Mouse (Mus musculus) liver, embryonic 13.5 days (tissue): ENCODE data around the gene Dpysl4. TPM values are rescaled to one million over a fixed set of nuclear protein-coding genes. Genes with fewer than 3 reads are reported as not detected.

Experiments
- ATAC-seq: fragments of 200-750 bp; cut with Nextera tagmentation; 2 replicates; pipeline ENCODE4 v1.8.0; 2017; ENCODE audit warnings: low read depth, mild to moderate bottlenecking, moderate number of reproducible peaks, moderate library complexity
- DNase-seq: peaks from one replicate; pipeline ENCODE4 v3.0.0; 2022
- H3K27ac ChIP-seq: fragments of 300-500 bp; sonication (generic); 2 replicates; pipeline ENCODE4 v1.5.1; 2015; ENCODE audit warnings: moderate library complexity, mild to moderate bottlenecking, inconsistent platforms
- H3K27me3 ChIP-seq: fragments of 300-500 bp; sonication (generic); 2 replicates; pipeline ENCODE4 v1.6.1; 2015; ENCODE audit warnings: mild to moderate bottlenecking, inconsistent platforms
- H3K36me3 ChIP-seq: fragments of 300-500 bp; sonication (generic); 2 replicates; pipeline ENCODE4 v1.6.1; 2015; ENCODE audit warnings: mild to moderate bottlenecking, inconsistent platforms
- H3K4me1 ChIP-seq: fragments of 300-500 bp; sonication (generic); replicated peaks from 2 replicates; pipeline ENCODE4 v1.6.1; 2015; ENCODE audit warnings: inconsistent platforms
- H3K4me2 ChIP-seq: fragments of 300-500 bp; sonication (generic); 2 replicates; pipeline ENCODE4 v1.6.1; 2015; ENCODE audit warnings: inconsistent platforms, mild to moderate bottlenecking, moderate library complexity
- H3K4me3 ChIP-seq: fragments of 300-500 bp; sonication (generic); replicated peaks from 2 replicates; pipeline ENCODE4 v1.5.1; 2015; ENCODE audit warnings: mild to moderate bottlenecking, inconsistent platforms
- H3K9ac ChIP-seq: fragments of 300-500 bp; sonication (generic); 2 replicates; pipeline ENCODE4 v1.6.1; 2015; ENCODE audit warnings: mild to moderate bottlenecking, inconsistent platforms
- H3K9me3 ChIP-seq: fragments of 300-500 bp; sonication (generic); replicated peaks from 2 replicates; pipeline ENCODE4 v1.6.1; 2016; ENCODE audit warnings: inconsistent platforms
- WGBS: fragments of 180-500 bp; shearing (Covaris S2); methylation state at CpG from one replicate; pipeline ENCODE4 v1.1.7; 2015; ENCODE audit not compliant: insufficient replicate concordance; 5-methylcytosine and 5-hydroxymethylcytosine counted together
- polyA plus RNA-seq: library from polyadenylated mRNA; unstranded; fragments of >200 nt; fragmentation: Nextera tagmentation; extraction: Ambion mirVana; gene quantifications from 2 replicates; pipeline ENCODE4 v1.2.1, GENCODE M21; 2015

Gene Dpysl4
- polyA plus RNA-seq, 1 experiment from 2014 or later = 0.86 TPM

- H3K36me3 ChIP-seq = no peaks in the 10 kb centered on the region
- no peak overlapping the region for H3K4me3 ChIP-seq
- H3K4me2 ChIP-seq = no peak overlapping the region
- no peak overlapping the region for H3K27ac ChIP-seq
- H3K9ac ChIP-seq = no peak overlapping the region
- ATAC-seq = no peak
- no peaks in the 10 kb centered on the region for H3K9me3 ChIP-seq
- DNase-seq = no peak
- H3K4me1 ChIP-seq = no peaks in the 10 kb centered on the region; the same call in 1 of the 2 replicates
- 37% methylated on average over 1 of the region's 1 CpGs for WGBS
- peaks cover 57% of the 10 kb centered on the region for H3K27me3 ChIP-seq
Observed at GRCm38 (mm10) chr7:139084316-139084715, 1.5 kb upstream of the Dpysl4 start.

GRCm38 (mm10) chr7:139086195-139087158 is 676 bp downstream of the Dpysl4 start:
- Histone ChIP-seq H3K4me1 (no peaks in the 10 kb centered on the region; the same call in 1 of the 2 replicates), H3K4me3 (peak overlapping the region; percentile 37), H3K27ac (no peak overlapping the region), H3K27me3 (peaks cover 62% of the 10 kb centered on the region), H3K36me3 (no peaks in the 10 kb centered on the region), H3K9me3 (no peaks in the 10 kb centered on the region), H3K4me2 (peak overlapping the region; percentile 55), H3K9ac (no peak overlapping the region)
- ATAC-seq (no peak), DNase-seq (no peak)
- 6% methylated on average over 61 of the region's 61 CpGs for WGBS

DNA sequence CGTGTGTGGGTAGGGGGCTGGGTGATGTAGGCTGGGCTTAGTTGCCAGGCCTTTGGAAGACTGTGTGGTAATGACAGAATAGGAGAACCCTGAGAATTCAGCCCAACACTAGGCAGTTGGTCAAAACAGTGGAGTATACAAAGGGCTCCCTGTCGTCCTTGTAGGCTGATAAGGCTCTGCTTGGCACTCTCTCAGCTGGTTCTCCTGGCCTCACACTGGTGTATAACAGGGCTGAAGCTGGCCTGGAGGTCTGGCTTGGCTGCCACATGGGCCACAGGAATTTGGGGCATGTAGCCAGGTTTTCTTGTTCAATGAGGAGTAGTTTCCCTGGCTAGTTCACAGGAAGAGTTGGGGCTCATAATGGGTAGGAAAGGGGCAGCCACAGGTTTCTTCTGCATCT is 2.0 kb downstream of the Dpysl4 start:
- peaks cover 61% of the 10 kb centered on the region for H3K27me3 ChIP-seq
- no peaks in the 10 kb centered on the region for H3K9me3 ChIP-seq
- H3K36me3 ChIP-seq = no peaks in the 10 kb centered on the region
- 34% methylated on average over 2 of the region's 2 CpGs for WGBS
- no peak for ATAC-seq
- no peak for DNase-seq
- no peaks in the 10 kb centered on the region; the same call in 1 of the 2 replicates for H3K4me1 ChIP-seq
- H3K9ac ChIP-seq = no peak overlapping the region
- H3K27ac ChIP-seq = no peak overlapping the region
- H3K4me3 ChIP-seq = no peak overlapping the region
- no peak overlapping the region for H3K4me2 ChIP-seq

DNA sequence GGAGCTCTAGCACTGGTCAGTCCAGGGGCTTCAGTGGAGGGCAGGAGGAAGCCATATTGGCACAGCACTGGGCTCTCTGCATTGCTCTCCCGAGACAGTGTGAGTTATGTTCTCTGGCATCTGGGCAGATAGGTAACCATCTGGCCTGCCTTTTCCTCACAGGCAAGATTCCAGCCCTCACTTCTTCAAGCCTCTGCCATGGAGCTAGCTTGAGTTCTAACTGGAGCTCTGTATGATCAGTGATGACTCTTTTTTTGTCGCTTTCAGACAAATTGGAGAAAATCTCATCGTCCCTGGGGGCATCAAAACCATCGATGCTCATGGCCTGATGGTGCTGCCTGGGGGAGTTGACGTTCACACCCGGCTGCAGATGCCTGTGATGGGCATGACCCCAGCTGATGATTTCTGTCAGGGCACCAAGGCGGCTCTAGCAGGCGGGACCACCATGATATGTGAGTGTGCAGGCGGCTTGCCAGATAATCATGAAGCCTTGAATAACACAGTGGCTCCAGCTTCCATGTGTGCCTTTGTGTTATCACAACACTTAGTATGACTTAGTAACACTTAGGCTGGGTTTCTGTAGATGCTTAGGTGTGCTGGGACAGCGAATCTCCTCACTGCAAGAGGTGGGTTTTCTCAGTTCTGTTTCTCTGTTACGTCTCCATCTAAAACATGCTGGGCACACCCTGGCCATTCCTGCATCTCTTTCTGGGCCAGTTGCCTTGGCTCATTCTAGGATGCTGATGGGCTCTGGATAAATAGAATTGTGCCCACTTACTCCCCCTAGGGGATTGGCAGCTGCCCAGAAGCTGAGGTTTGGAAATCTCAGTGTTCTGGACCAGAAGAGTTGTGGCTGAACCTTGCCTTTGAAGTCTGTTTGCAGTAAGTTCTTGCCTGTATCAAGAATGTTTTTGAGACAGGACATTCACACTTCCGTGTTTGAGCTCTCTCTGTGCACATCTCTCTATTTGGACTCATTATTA is 4.4 kb downstream of the Dpysl4 start:
- no peak overlapping the region for H3K9ac ChIP-seq
- H3K4me1 ChIP-seq = no peaks in the 10 kb centered on the region; the same call in 1 of the 2 replicates
- no peak overlapping the region for H3K4me2 ChIP-seq
- DNase-seq (no peak), ATAC-seq (no peak)
- peaks cover 45% of the 10 kb centered on the region for H3K27me3 ChIP-seq
- WGBS = 62% methylated on average over 12 of the region's 12 CpGs
- no peaks in the 10 kb centered on the region for H3K36me3 ChIP-seq
- no peaks in the 10 kb centered on the region for H3K9me3 ChIP-seq
- H3K4me3 ChIP-seq = no peak overlapping the region
- H3K27ac ChIP-seq = no peak overlapping the region

- Histone ChIP-seq H3K27ac (no peak overlapping the region), H3K9me3 (no peaks in the 10 kb centered on the region), H3K36me3 (no peaks in the 10 kb centered on the region), H3K4me1 (no peaks in the 10 kb centered on the region), H3K4me3 (no peak overlapping the region), H3K9ac (no peak overlapping the region), H3K4me2 (no peak overlapping the region), H3K27me3 (peaks cover 30% of the 10 kb centered on the region)
- no peak for ATAC-seq
- 71% methylated on average over 9 of the region's 9 CpGs for WGBS
- DNase-seq = no peak
Observed at GRCm38 (mm10) chr7:139091681-139092080, 5.9 kb downstream of the Dpysl4 start.

GRCm38 (mm10) chr7:139092676-139093075 is 6.9 kb downstream of the Dpysl4 start:
- Histone ChIP-seq H3K4me1 (no peaks in the 10 kb centered on the region), H3K9ac (no peak overlapping the region), H3K36me3 (no peaks in the 10 kb centered on the region), H3K9me3 (no peaks in the 10 kb centered on the region), H3K4me3 (no peak overlapping the region), H3K4me2 (no peak overlapping the region), H3K27ac (no peak overlapping the region), H3K27me3 (peaks cover 20% of the 10 kb centered on the region)
- DNase-seq (no peak), ATAC-seq (no peak)
- 71% methylated on average over 5 of the region's 5 CpGs for WGBS

GRCm38 (mm10) chr7:139093124-139093523 is 7.3 kb downstream of the Dpysl4 start:
- WGBS = 69% methylated on average over 5 of the region's 5 CpGs
- Histone ChIP-seq H3K27me3 (peaks cover 15% of the 10 kb centered on the region), H3K4me1 (no peaks in the 10 kb centered on the region), H3K9ac (no peak overlapping the region), H3K4me2 (no peak overlapping the region), H3K36me3 (no peaks in the 10 kb centered on the region), H3K9me3 (no peaks in the 10 kb centered on the region), H3K4me3 (no peak overlapping the region), H3K27ac (no peak overlapping the region)
- ATAC-seq (no peak), DNase-seq (no peak)

DNA sequence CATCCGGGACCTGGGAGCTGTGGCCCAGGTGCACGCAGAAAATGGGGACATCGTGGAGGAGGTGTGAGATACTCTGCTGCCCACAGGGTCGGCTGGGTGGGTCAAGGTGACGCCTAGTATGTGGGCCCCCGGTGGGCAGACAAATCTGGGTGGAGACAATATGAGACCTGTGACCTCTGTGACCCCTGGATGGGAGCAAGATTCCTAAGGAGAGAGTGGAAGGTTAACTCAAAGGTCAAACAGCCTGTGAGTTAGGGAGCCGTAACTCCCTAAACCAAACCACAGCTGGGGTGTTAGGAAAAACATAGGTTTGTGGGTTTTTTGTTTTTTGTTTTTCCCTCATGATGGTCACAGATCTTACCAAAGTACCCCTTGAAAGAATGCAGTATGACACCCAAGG is 8.0 kb downstream of the Dpysl4 start:
- H3K36me3 ChIP-seq = no peaks in the 10 kb centered on the region
- no peak overlapping the region for H3K27ac ChIP-seq
- peaks cover 9% of the 10 kb centered on the region for H3K27me3 ChIP-seq
- WGBS = 66% methylated on average over 7 of the region's 7 CpGs
- DNase-seq = no peak
- no peak overlapping the region for H3K4me3 ChIP-seq
- no peaks in the 10 kb centered on the region for H3K4me1 ChIP-seq
- no peak for ATAC-seq
- H3K4me2 ChIP-seq = no peak overlapping the region
- H3K9ac ChIP-seq = no peak overlapping the region
- no peaks in the 10 kb centered on the region for H3K9me3 ChIP-seq

DNA sequence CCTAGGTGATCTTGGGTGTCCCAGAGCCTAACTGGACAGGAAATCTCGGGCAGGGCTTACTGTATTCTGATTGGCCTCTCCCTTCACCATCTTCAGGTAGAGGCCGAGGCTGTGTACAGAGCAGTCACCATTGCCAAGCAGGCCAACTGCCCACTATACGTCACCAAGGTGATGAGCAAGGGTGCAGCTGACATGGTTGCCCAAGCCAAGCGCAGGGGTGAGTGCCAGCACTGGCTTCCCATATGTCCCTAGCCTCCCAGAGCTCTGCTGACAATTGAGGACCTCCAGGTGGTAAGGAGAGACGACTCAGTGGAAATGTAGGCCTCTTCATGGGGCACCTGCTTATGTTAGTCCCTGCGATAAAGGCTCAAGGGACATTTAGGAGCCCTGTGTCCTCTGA is 9.0 kb downstream of the Dpysl4 start:
- Histone ChIP-seq H3K4me3 (no peak overlapping the region), H3K9ac (no peak overlapping the region), H3K36me3 (no peaks in the 10 kb centered on the region), H3K4me1 (no peaks in the 10 kb centered on the region), H3K9me3 (no peaks in the 10 kb centered on the region), H3K27ac (no peak overlapping the region), H3K4me2 (no peak overlapping the region), H3K27me3 (0 out of 2 replicates have a peak, but pooled peaks cover 1% of the 10 kb centered on the region)
- ATAC-seq (no peak), DNase-seq (no peak)
- WGBS = 60% methylated on average over 6 of the region's 6 CpGs

DNA sequence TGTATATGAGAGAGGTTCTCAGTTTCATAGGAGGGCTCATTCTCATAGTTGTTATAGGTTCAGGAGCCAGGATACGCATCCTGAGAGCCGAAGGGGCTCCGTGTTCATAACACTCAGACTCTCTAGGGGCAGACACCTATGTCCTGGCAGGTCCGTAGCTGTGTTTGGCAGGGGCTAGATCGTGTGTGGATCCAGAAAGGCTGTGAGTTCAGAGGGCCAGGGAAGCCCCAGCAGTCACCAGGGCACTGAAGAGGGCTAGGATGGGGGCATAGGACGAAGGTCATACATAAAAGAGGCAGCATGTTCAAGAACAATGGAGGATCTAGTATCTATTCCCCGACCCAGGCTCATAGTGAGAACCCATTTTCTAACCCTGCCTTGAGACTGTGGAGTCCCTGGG is 9.5 kb downstream of the Dpysl4 start:
- H3K9ac ChIP-seq = no peak overlapping the region
- H3K27ac ChIP-seq = no peak overlapping the region
- 61% methylated on average over 7 of the region's 7 CpGs for WGBS
- H3K9me3 ChIP-seq = no peaks in the 10 kb centered on the region
- no peak overlapping the region for H3K4me3 ChIP-seq
- no peaks in the 10 kb centered on the region for H3K36me3 ChIP-seq
- H3K27me3 ChIP-seq = no peaks in the 10 kb centered on the region
- H3K4me1 ChIP-seq = no peaks in the 10 kb centered on the region
- no peak for ATAC-seq
- no peak overlapping the region for H3K4me2 ChIP-seq
- DNase-seq = no peak

- Histone ChIP-seq H3K4me1 (no peaks in the 10 kb centered on the region), H3K27ac (no peak overlapping the region), H3K36me3 (no peaks in the 10 kb centered on the region), H3K4me3 (no peak overlapping the region), H3K27me3 (no peaks in the 10 kb centered on the region), H3K9me3 (no peaks in the 10 kb centered on the region), H3K4me2 (no peak overlapping the region), H3K9ac (no peak overlapping the region)
- no peak for ATAC-seq
- DNase-seq = no peak
- 71% methylated on average over 6 of the region's 6 CpGs for WGBS
Observed at GRCm38 (mm10) chr7:139096399-139096798, 10.6 kb downstream of the Dpysl4 start.
